Mouse (Mus musculus) liver, adult 2 months (tissue): ENCODE results near the gene Rad50.

Experiments
- CTCF ChIP-seq: fragments of 200-500 bp; IDR thresholded peaks from 2 replicates; pipeline ENCODE4 v1.5.1; 2011; ENCODE audit warnings: low read depth, low read length, control low read depth
- POLR2A ChIP-seq: fragments of 200-500 bp; IDR thresholded peaks from 2 replicates; pipeline ENCODE4 v1.6.1; 2011; ENCODE audit warnings: low read length, control low read depth; ENCODE audit not compliant: insufficient read depth; ENCODE audit errors: extremely low read depth

- no peak for TF ChIP-seq CTCF
- no peak for TF ChIP-seq POLR2A
Measured at GRCm38 (mm10) chr11:53637046-53637802, 69.9 kb downstream of the Rad50 start.
